Mouse (Mus musculus) CH12.LX (cell line): ENCODE data around the gene Ptdss2.

Experiments
- CTCF ChIP-seq, 2 experiments: IDR thresholded peaks in 1 of 2; conservative IDR thresholded peaks in 1 of 2; 2 replicates each; pipeline ENCODE4 v1.5.1; 2011 to 2012; ENCODE audit warnings: low read depth in 2 of 2, low read length in 2 of 2, improper control_type of control experiment in 1 of 2, inconsistent platforms in 1 of 2, mild to moderate bottlenecking in 1 of 2, moderate library complexity in 1 of 2
- MAFK ChIP-seq: IDR thresholded peaks from 2 replicates; pipeline ENCODE4 v1.6.1; 2011; ENCODE audit warnings: low read length, improper control_type of control experiment; ENCODE audit not compliant: insufficient replicate concordance
- POLR2AphosphoS2 ChIP-seq: IDR thresholded peaks from 2 replicates; pipeline ENCODE4 v1.6.1; 2011; ENCODE audit warnings: low read depth, low read length, improper control_type of control experiment
- TCF12 ChIP-seq: IDR thresholded peaks from 2 replicates; pipeline ENCODE4 v1.6.1; 2014; ENCODE audit warnings: low read depth, mild to moderate bottlenecking, inconsistent platforms, low read length, improper control_type of control experiment
- ZC3H11A ChIP-seq: IDR thresholded peaks from 2 replicates; pipeline ENCODE4 v1.6.1; 2012; ENCODE audit warnings: low read depth, mild to moderate bottlenecking, inconsistent platforms, low read length, improper control_type of control experiment

DNA sequence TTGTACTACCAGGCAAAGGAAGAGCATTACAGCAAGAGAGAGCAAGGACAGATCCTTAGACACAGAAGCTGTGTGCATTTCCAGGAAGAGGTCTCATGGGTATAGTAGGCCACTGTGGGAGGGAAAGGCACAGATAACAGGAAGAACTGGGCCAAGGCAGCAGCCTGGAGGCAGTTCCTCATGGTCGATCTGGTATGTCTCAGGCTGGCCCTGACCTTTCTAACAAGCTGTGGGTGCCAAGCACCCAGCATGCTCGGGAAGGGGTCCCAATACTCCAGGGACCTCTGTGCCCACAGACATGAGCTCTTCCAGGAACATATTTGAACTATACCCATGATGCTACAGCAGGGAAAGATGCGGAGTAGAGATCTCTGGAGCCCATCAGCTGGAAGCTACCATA is 82.4 kb downstream of the Ptdss2 start:
- no peak for TF ChIP-seq POLR2AphosphoS2
- no peak for TF ChIP-seq ZC3H11A
- no peak for TF ChIP-seq CTCF (conservative IDR thresholded peaks at IDR 0.05 in 1 of 2, IDR thresholded peaks at IDR 0.05 in 1 of 2; ENCODE audit: low read depth in 2 of 2, low read length in 2 of 2)
- no peak for TF ChIP-seq MAFK
- TF ChIP-seq TCF12: no peak
